Mouse (Mus musculus): ENCODE measurements around the gene Rab3b.

The Rab3b gene

GRCm38 (mm10) chr4:108942986-108943720, 64.3 kb downstream of the Rab3b start:
- DNase-seq (ENCODE audit: extremely low read depth, low read depth, low spot score) = no peak

GRCm38 (mm10) chr4:108949168-108949567, 70.3 kb downstream of the Rab3b start:
- no peak for DNase-seq (ENCODE audit: extremely low read depth, low read depth, low spot score)

GRCm38 (mm10) chr4:108950201-108950600, 71.3 kb downstream of the Rab3b start:
- no peak for DNase-seq (ENCODE audit: extremely low read depth, low read depth, low spot score)

DNA sequence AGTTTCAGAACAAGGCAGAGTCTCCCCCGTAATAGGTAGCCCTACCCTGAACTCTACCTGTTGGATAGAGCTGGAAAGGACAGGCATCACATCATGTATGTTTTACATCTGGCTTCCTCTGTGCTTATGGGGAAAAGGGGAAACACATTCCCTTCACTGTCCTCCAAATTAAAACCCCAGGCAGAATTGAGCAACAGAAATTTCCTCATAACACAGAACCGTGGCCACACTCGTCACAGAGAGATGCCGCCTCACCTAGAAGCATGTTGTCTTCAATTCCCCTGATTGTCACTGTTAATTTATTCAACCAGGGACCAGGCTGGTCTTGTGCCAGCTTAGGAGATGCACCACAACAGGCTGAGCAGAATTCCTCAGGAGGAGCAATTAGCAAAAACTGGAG, 72.8 kb downstream of the Rab3b start:
- no peak for DNase-seq (ENCODE audit: extremely low read depth, low read depth, low spot score)

DNA sequence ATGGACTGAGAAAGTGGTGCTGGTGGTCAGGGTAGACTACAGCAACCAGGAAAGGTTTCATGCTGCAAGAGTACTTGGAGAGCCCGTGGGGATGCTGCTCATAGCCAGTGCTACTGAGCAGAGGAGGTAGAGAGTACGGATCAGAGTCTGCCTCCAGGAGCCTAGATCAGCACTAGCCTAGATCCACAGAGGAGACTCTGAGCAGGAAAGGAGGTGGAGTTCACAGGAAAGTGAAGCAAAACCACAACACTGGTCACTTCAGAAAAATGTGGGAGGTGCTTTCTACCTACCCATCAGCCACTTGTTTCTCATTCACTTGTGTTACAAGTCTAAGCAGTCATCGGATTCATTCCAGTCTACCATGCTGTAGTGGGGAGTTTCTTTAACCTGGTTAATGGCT, 80.8 kb downstream of the Rab3b start:
- no peak for DNase-seq (ENCODE audit: extremely low read depth, low read depth, low spot score)

DNA sequence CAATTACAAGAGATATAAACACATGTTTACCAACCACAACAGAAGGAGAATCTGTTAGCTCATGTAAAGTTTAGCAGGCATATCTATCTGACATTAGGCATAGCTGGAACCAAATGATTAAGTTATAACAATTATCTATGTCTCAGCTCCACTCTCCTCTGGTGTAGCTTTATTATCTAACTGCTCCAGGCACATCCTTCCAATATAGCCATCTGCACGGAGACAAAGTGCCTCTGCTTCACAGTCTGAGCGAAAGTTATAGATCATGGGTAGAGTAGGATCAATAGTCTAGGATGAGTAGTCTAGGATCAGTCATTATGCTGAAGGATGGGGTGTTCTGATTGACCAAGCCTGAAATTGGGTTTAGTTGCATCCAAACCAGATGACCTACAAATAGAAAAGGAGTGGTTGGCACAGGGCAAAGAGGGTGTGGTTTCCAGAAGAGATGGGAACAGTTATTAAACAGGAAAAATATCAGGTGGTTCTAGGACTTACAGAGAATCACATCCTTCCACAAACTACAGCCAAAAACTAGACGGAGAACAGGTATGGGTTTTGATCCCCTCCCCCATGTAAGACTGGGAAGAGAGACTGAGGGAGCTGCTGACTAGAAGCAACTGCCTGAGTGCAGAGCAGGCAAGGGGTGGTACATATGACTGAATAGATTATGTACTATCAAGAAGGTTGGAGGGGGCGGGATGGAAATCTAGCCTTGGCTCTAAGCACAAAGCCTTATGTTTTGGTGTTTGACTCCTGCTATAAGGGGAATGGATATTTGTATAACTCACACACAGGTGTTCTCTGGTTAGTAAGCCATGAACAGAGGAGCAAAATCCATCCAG, 82.0 kb downstream of the Rab3b start:
- no peak for DNase-seq (ENCODE audit: extremely low read depth, low read depth, low spot score)

DNA sequence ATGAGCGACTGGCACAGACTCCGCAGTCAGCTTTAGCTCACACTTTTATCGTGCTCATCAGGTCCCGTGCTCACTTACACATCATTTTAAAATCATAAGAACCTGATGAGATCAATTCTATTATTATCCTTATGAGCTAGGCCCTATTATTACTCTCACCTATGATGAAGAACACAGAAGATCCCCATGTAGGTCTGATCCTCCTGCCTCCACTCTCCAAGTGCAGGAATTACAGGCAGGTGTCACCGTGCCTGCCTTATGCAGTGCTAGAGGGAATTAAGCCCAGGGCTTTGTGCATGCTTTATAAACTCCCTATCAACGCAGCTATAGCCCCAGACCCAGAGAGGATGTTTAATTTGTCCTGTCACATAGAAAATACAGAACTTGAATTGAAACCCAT, 84.2 kb downstream of the Rab3b start:
- DNase-seq (ENCODE audit: extremely low read depth, low read depth, low spot score) = no peak

DNA sequence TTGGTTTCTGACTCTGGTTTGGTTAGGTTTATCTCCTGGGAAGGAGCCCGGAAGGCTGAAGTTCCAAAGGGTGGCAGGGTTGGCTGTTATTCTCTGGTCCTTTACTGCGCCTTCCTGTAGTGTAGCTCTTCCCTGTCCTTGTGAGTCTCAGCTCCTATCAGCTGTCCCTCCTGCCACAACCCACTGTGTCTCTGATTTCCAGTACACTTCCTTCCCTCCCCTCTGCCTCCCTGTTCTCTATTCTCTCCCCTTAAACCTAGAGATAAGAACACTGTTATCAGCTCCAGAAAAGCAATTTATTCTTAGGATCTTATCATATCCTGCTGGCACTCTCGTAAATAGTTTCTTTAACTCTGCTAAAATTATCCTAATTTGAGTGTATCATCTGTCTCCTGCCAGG, 90.7 kb downstream of the Rab3b start:
- no peak for DNase-seq (ENCODE audit: extremely low read depth, low read depth, low spot score)

GRCm38 (mm10) chr4:108971054-108971453, 92.2 kb downstream of the Rab3b start:
- no peak for DNase-seq (ENCODE audit: extremely low read depth, low read depth, low spot score)

GRCm38 (mm10) chr4:108976458-108977071, 97.7 kb downstream of the Rab3b start:
- no peak for DNase-seq (ENCODE audit: extremely low read depth, low read depth, low spot score)

DNA sequence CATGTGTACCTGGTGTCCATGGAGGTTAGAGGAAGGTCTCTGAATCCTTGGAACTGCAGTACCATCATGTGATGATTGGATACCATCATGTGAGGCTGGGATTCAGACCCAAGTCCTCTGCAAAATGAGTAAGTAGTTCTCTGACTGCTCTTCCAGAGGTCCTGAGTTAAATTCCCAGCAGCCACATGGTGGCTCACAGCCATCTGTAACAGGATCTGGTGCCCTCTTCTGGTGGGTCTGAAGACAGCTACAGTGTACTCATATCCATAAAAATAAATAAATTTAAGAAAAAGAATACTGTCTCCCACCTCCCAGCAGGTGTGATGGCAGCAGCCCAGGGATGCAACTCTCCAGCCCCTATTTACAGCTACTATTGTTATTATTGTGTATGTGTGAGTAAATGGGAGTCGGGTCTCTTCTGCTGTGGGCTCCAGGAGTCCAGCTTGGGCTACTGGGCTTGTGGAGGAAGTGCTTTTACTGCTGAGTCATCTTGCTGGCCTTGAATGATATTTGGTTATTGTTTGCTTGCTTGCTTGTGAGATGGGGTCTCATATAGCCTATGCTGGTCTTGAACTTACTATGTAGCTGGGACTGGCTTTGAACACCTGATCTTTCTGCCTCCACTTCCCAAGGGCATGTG, 108.1 kb downstream of the Rab3b start:
- no peak for DNase-seq (ENCODE audit: extremely low read depth, low read depth, low spot score)

- no peak for DNase-seq (ENCODE audit: extremely low read depth, low read depth, low spot score)
Observed at GRCm38 (mm10) chr4:108987473-108987842, 108.6 kb downstream of the Rab3b start.

DNA sequence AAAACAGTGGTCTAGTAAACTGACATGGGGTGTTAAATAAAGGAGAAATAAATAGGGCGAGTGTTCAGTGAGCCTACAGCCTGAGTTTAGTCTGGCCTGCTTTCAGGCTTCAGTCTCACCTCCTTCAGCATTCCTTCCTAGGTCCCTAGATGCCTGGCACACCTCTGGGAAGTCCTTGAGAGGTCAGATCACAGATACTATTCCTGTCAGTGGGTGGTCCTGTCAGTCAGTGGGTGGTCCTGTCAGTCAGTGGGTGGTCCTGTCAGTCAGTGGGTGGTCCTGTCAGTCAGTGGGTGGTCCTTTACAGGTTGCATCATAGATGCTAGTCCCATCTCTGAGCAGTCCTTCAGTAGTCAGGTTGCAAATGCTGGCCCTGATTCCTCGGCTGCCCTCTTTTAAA, 110.6 kb downstream of the Rab3b start:
- no peak for DNase-seq (ENCODE audit: extremely low read depth, low read depth, low spot score)

DNA sequence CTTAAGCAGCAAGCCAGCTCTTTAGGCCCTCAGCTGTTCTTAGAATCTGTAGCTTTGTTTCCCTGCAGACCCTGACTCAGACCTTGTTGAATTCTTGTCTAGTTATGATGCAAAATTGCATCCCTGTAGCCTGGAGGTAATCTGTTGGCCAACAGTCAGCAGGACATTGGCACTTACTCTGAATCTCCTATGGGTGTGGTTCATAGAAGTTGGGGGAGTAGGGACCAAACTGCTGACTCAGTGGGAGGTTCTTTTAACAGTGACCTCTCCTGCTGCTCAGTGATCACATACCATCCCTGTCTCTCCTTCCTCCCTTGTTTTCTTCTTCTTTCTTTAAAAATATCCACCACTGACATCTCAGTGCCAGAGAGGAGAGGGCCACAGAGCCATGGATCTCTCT, 111.2 kb downstream of the Rab3b start:
- no peak for DNase-seq (ENCODE audit: extremely low read depth, low read depth, low spot score)

DNA sequence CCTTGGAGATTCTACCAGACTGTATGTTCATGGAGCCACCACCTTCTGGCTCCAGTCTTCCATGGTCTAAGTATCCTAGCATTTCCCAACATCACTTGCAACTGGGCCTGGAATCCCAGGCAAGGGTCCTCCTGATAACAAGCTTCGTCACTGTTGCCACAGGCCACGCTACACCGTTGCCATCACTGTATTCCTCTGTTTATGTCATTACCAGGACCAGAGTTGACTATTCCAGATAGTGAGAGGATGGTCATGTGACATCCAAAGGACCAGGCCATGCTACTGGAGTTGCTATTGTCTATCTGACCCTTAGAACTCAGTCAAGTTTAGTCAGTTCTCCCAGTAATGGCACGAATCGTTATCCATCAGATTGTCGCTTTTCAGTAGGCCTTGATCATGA, 111.7 kb downstream of the Rab3b start:
- no peak for DNase-seq (ENCODE audit: extremely low read depth, low read depth, low spot score)

GRCm38 (mm10) chr4:108991811-108992210, 112.9 kb downstream of the Rab3b start:
- DNase-seq (ENCODE audit: extremely low read depth, low read depth, low spot score) = no peak

Data from fat pad, adult 2 months (tissue).